Mouse (Mus musculus) central nervous system, embryonic 14 days (tissue): ENCODE results near the gene 4921511M17Rik. TPM values are rescaled to one million over a fixed set of nuclear protein-coding genes. Genes with fewer than 3 reads are reported as not detected.

Source experiments
- polyA plus RNA-seq: library from polyadenylated mRNA; depleted of rRNA; stranded (reverse); fragments of >200 nt; gene quantifications from 2 replicates; pipeline ENCODE4 v1.2.3, GENCODE M21; 2012; rRNA removed

Gene 4921511M17Rik
- polyA plus RNA-seq = not detected in 2 replicates

DNA sequence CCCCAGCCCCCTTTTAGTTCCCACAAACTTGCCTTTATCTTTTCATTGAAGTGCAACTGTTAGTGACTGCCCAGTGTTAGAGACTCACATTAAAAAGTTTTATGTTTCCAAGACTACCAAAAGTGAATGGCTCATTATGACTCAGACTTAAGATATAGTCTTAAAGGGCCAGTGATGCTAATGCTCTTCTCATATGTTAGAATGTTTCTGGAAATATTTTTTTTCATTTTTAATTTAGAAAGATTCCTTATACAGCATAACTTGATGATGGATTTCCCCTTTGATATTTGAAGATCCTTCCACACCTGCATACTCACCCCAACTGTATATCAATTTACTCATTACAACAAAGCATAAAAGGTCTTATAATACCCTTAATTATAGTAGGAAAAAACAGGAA, at the start of gene 4921511M17Rik:
Gene 4921511M17Rik, minus strand, starts transcription at position 101 of the 400 bp plus-strand sequence.

DNA sequence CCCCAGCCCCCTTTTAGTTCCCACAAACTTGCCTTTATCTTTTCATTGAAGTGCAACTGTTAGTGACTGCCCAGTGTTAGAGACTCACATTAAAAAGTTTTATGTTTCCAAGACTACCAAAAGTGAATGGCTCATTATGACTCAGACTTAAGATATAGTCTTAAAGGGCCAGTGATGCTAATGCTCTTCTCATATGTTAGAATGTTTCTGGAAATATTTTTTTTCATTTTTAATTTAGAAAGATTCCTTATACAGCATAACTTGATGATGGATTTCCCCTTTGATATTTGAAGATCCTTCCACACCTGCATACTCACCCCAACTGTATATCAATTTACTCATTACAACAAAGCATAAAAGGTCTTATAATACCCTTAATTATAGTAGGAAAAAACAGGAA, 21.3 kb upstream of the 4921511M17Rik start, which contains the start of gene Gm10057:
Gene Gm10057, minus strand, starts transcription at position 101 of the 400 bp plus-strand sequence.

DNA sequence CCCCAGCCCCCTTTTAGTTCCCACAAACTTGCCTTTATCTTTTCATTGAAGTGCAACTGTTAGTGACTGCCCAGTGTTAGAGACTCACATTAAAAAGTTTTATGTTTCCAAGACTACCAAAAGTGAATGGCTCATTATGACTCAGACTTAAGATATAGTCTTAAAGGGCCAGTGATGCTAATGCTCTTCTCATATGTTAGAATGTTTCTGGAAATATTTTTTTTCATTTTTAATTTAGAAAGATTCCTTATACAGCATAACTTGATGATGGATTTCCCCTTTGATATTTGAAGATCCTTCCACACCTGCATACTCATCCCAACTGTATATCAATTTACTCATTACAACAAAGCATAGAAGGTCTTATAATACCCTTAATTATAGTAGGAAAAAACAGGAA, 21.1 kb downstream of the 4921511M17Rik start, which contains the start of gene Samt1:
Gene Samt1, minus strand, starts transcription at position 101 of the 400 bp plus-strand sequence.

Other genes with a start within 250 kb of the 4921511M17Rik start
- 15.2 and 16.0 TPM in 2 replicates for gene Spin2c, start 201.6 kb downstream of the 4921511M17Rik start, polyA plus RNA-seq
- gene Samt1, start 21.2 kb downstream of the 4921511M17Rik start, polyA plus RNA-seq = not detected in 2 replicates
- gene Gm10057, start 21.2 kb upstream of the 4921511M17Rik start, polyA plus RNA-seq = not detected in 2 replicates
- not detected in 2 replicates for gene Gm15140, start 86.9 kb upstream of the 4921511M17Rik start, polyA plus RNA-seq